Mouse (Mus musculus): Measurements from ENCODE around the gene Gclc.
A peak's percentile ranks its signal among the peaks of the same experiment; 100 is the strongest.

The Gclc gene

DNA sequence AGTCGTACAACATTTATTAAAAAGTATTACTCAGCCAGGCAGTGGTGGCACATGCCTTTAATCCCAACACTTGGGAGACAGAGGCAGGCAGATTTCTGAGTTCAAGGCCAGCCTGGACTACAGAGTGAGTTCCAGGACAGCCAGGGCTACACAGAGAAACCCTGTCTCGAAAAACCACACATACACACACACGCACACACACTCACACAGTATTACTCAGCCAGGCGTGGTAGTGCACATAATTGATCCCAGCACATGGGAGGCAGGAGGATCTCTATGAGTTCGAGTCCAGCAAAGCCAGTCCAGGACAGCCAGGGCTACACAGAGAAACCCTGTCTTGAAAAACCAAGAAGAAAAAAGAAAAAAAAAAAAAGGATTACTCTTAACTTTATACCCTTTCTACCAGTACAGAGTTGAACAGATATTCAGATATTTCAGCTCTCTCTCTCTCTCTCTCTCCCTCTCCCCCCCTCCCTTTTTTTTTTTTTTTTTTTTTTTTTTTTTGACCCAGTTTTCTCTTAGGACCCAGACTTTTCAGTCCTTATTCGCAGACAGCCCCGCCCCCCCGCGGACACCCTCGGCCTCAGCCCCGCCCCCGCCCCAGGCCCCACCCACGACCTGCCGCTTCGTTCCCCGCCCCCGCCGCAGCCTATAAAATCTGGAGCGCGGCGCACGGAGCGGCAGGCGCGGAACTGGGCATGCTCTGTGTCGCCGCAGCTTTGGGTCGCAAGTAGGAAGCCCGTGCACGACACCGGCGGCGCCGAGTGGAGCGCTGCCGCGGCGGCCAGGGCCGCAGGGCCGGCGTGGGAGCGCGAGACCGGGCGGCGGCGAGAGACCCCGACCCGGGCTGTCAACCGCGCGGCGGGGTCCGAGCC lies at the start of gene Gclc:
TSS of gene Gclc (plus strand) at position 683 of the 875 bp plus-strand sequence.
- DNase-seq (ENCODE audit: low spot score) = peak; percentile 86

DNA sequence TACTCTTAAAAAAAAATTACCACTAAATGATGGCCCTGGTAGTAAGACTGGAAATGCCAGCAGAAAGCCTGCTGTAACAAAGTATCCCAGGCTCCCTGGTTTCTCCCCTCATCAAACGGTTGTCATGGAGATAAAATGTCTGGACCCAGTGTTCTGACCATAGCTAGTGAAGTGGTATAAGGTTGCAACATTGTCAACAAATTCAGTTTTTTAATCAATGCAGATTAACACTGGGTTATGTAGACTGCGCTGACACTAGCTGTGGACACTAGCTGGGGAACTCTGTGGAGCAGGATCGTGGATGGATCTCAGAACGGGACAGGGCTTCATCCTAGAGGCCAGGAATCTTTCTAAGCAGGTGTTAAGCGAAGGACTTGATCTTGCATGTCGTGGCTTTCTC lies 47.8 kb upstream of the Gclc start:
- DNase-seq (ENCODE audit: low spot score) = no peak

DNA sequence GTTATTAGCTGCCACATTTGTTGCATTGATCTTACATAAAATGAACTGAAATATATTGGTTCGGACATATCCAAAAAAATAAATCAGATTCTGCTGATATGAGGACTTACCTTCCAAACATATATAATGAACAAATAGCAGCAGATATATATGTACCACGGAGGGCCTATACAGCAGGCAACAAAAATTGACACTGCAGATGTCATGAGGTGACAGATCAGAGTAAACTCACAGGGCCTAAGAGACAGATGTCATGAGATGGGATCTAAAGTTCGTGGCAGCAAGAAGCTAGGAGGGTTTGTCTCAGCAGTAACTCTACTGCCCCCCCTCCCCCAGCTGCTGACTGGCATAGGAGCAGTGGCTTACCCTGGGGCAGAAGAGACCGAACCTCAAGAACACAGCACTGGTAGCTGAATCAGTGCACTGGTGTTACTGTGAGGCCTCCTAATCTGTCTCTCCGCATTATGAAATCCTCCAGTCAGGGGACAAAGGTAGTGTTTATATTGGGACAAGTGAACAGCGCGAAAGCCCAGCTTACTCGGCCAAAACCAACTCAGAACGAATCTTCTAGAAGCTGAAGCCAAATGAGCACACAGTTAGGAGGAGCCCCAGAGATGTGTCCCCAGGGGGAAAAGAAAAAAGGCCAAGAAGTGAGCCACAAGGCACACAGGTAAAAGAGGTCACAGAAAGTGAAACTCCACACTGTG lies 46.7 kb upstream of the Gclc start:
- no peak for DNase-seq (ENCODE audit: low spot score)

DNA sequence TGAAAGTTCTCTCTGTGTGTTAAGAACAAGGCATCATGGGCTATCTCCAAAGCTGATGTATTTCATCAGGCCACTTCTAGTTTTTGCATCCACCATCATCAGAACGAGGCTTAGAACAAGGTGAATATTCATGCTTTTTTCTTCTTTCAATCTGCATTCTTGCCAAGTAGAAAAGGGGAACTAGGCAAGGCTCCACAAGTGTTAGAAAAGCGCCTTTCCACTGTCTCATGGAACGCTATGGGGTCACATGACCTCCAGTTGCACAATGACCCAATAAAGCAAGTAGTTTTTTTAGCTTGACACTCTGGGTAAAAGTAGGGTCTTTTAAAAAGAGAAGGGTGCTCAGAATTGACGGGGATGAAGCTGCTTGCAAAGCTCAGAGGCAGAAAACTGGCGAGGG lies 45.4 kb upstream of the Gclc start:
- no peak for DNase-seq (ENCODE audit: low spot score)

DNA sequence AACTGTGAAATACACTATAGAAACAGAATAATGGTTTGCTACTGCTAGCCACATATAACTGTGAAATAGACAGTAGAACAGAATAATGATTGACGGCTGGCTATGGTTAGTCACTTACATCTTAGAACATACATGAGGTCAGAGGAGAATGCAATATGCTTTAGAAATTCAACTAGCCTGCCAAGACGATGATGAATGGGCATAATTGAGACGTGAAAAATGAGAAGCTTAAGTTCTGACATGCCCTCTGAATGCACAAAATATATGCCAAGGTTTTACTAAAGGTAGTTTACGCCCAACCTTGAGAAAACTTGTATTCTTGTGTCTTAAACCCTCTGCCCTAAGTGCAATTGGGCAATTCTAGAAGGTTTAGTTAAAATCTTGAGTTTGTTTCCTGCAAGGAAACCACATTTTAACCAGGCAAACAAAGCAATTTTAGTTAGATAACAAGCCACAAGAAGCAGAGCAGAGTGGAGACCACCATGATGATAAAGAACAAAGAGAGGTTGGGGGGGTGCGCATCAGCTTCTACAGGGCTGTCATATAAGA lies 43.2 kb upstream of the Gclc start:
- DNase-seq (ENCODE audit: low spot score) = no peak

DNA sequence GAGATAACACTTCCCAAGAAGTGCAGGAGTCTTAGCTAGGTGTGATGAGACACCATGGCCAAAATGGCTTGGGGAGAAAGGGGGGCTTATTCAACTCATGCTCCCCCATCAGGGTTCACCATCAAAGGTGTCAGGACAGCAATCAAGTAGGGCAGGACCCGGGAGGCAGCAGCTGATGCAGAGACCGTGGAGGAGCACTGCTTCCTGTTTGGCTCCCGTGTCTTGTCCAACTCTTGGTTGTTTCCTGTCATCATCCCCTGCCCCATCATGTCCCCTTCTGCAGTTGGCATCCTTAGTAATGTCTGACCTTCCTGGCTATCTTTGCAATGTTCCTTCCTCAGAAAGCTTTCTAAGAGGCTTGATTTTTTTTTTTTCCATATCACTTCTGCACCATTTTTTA lies 41.5 kb upstream of the Gclc start:
- no peak for DNase-seq (ENCODE audit: low spot score)

DNA sequence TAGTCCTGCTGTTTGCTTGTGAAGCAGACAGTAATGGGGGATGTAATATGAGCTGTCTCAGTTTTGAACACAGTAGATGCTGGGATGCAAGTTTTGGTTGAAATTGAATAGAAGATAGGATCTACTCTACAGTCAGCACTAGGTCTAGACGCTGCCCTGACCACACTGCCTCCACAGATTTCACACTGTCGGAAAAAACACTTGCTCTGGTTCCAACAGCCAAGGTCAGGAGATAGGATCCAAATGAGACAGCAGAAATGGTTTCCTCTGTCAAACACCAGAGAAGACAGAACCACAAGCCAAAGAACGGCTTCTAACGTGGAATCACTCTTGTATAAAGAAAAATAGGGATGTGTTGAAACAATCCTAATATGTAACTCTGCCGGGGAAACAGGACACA lies 41.0 kb upstream of the Gclc start:
- no peak for DNase-seq (ENCODE audit: low spot score)

DNA sequence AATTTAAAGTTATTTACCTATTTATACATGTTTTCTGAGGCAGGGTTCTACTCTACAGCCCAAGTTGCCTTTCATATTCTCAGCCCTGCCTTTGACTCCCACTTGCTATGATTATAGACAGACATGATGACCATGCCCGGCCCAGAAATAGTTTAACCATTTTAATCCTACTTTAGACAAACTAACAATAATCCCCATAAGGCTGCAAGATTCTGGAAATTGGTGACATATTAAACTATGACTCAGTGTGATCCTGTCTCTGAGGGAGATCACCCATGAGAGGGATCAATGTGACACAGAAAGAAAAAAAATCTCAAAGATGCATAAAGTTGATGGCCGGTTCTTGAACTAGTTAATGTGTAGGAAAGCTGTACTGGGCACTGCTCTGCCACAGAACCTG lies 39.1 kb upstream of the Gclc start:
- DNase-seq (ENCODE audit: low spot score) = no peak

DNA sequence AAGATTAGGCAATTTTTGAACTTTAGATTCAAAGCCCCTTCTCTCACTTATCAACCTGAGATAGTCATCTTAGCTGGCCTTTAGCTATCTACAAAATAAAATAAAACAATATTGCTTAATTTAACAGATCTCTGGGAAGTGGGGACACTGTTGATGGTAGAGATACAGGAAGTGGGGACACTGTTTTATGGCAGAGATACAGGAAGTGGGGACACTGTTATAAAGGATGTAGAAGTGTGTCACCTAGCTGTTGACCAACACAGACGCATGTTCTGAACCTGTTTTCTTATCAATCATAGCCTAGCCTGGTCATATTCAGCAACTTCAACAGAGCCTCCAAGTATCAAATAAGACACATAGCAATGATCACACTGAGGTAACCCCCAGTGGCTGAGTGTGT lies 38.3 kb upstream of the Gclc start:
- DNase-seq (ENCODE audit: low spot score) = no peak

DNA sequence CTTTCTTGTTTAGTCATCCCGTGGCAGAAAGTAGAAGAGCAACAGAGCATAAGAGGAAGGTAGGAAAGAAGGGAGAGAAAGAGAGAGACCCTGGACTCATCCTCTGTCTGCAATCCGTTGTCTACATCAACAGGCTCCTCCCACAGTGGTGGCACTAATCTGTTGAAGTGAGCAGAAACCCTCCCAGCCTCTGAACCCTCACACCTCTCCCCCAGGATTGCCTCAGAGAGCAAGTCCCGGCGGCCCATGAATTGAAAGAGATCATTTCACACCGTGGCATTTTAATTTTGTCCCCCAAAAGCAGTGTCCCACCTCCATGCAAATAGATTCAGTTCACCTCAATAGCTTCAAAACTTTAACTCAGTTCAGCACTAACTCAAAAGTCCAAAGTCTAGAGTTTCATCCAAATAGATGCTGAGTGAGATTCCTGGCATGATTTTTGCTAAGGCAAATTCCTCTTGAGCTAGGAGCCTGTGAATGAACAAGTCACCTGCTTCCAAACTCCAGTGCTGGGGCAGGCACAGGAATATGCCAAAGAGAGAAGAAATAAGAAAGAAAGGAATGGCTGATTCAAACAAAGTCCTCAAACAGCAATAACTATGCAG lies 36.4 kb upstream of the Gclc start:
- DNase-seq (ENCODE audit: low spot score) = no peak

DNA sequence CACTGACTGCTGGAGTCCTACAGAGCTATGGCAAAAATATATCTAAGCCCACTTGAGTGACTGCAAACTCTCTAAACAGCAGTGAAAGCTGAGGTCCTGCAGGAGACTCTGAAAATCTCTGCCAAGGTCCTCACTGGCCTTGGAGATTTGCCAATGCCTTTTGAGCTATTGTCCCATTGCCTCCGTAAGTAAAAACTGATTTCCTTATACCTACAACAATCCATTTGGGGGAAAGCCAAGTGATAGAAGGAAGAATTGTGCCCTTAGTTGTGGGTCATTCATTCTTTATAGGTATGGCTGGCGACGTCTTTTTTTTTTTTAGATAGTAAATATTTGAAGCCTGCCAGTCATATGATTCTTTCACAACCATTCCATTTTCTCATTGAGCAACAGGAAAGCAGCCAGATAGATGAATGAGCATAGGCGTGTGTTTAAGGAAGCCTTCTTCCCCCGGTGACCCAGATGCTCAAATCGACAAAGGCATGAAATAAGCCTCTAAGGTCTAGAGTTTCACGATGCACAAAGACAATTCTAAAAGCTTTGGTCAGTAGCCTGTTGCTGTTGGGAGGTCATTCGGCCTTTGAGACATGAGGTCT lies 35.4 kb upstream of the Gclc start:
- no peak for DNase-seq (ENCODE audit: low spot score)

DNA sequence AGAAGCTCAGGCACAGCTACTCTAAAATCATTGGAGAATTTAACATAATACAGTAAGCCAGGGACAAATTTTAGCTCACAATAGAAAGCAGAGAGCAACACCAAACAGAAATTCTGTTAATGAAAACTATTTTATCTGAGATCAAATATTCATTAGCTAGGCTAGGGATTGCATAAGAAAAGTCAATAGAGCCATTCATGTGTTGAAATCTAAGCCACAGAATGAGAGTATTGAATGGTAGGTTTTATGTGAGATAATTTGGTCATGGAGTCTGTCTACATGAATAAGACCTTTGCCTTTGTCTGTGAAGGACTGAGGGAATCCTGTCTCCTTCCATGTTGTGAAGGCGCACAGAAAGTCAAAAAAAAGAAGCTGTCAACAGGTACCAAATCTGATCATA lies 34.7 kb upstream of the Gclc start:
- no peak for DNase-seq (ENCODE audit: low spot score)

DNA sequence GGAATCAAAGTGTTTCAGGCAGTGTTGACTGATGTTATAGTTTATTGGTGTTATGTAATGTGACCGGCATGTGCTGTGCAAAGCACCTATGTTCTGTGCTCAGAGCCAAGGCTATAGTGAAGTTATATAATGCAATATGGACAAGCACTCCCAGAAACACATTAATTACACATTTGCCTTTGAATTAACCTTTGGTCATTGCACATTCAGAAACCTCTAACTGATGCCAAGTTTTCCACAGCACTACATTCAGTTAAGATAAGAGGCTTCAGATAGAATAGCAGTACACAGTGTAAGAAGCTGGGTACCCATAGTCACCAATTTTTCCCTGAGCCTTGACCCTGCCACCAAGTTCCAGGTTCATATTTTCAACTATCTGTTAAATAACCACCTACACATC lies 32.0 kb upstream of the Gclc start:
- no peak for DNase-seq (ENCODE audit: low spot score)

DNA sequence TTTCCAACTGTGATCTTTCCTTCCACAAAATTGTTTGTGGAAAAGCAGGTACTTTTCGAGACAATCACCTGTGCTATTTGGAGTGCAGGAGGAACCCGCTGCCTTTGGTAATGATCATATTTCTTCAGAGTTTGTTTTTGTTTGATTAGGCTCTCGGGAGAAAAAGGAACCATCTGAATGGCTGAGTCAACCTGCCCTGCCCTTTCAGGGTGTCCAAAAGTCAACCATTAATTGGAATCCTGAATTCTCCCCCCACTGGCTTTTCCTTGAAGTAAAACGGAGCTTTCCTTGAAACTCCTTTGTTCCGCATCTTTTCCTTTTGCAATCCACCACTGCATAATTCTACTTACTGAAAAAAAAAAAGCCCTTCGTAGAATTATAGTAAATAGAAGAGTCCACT lies 30.1 kb upstream of the Gclc start:
- DNase-seq (ENCODE audit: low spot score) = no peak

DNA sequence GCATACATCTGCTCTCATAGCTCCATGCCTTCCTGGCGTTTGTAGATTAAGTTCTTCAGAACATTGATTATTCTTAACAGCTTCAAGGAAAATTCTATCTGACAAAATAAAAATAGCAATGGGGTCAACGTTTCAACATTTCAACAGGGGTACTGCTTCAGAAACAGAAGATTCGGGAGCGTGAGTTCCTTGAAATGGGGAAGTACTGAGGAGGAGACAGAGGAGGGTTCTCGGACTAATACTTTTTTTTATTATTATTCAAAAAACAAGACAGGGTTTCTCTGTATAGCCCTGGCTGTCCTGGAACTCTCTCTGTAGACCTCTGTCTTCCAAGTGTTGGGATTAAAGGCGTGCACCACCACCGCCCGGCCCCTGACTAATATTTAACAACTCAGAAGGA lies 28.9 kb upstream of the Gclc start:
- DNase-seq (ENCODE audit: low spot score) = no peak

DNA sequence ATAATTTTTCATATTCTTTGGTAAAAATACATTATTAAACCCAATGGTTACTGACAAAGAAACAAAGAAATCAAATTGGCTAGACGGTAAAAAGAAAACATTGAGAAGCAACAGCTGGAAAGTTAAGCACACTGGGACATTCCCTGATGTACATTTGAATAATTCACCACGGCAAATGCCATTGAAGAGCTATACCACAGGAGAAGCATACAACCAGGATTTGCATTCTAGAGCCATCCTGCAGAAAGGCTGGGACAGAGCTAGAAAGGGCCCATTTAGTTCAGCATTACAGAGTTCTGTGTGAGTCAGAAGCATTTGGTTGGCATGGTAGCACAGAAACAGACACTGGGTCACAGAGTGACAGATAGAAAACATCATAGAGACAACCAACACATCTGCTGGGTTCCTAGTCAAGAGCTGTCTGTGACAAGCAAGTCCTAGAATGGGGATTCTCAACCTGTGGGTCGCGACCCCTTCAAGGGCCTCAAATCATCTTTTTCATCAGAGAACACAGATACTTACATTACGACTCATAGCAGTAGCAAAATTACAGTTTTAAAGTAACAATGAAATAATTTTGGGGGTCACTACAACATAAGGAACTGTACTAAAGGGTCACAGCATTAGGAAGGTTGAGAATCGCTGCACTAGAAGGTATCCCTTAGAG lies 28.2 kb upstream of the Gclc start:
- no peak for DNase-seq (ENCODE audit: low spot score)

DNA sequence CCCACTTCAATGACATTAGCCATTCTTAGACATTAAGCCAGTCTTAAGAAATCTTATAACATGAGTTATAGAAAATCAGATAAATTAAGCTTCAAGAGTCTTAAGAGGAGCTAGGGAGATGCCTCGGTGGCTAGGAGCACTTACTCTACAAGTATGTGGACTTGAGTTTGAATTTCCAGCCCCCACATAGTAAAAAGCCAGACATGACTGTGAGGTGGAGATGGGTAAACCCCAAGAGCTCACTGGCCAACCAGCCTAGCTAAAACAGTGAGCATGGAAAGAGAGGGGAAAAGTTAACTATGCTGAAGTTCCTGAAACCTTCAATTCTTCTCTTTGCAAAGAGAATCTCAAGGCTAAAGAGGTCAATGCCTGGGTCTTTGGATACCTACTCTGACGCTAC lies 27.3 kb upstream of the Gclc start:
- DNase-seq (ENCODE audit: low spot score) = no peak

DNA sequence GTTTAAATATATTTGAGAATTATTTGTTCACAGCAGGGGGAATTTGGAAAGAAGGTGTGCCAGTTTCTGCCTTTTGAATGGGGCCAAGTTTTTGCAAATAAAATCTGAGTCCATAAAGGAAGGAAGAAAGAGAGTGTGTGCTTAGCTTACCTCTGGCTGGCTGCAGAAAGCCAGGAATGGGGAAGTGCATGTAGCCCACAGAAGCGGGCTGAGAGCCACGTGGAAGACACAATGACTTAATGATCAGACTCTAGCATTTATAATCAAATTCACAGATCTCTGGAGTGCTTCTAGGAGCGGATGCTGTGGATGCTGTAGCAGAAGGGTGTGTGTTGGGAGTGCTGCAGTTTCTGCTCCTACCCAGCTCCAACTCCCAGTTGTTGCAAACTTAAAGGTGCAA lies 22.3 kb upstream of the Gclc start:
- no peak for DNase-seq (ENCODE audit: low spot score)

DNA sequence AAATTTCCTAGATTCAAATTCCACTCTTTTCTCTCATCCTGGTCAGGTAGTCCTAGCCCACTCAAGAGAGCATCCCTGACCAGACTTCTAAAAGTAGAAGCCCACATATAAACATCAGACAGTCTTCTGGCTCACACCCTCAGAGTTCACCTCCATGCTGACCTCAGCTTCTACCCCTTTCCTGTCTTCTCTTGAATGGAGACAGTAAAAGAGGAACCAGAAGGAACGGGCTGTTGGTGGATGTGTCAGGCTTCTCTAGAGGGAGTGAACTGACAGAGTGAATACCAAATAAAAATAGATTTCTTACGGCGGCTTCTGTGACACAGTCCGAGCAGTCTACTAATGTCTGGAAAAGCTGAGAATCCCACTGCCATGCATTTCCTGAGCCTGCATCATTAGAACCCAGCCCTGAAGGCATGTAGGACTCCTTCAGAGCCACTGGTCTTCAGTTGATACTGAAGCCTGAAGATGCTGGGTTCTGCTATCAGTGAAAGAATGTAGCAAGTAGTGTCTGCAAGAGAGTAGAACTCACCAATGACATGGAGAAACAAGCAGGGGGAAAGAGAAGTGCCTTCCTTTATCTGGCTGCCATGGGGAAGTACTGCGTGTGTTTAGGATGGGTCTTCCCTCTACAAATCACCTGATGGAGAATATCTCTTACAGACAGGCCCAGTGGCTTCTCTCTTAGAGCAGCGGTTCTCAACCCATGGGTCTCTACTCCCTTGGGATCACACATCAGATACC lies 16.9 kb upstream of the Gclc start:
- no peak for DNase-seq (ENCODE audit: low spot score)

DNA sequence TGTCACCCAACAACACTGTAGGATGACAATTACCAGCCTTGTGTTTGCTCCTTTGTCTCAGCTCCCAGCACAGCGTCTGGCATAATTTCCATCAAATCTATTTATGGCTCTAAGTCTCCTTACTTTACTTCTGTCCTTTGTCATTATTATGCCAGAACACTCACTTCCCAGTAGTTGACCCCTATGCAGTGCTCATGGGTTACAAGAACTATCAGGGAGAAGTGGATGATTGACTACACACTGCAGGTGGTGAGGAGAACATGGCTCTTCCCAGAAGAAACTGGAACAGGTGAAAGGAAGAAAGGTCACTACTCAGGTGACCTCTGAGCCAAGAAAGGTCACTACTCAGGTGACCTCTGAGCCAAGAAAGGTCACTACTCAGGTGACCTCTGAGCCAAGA lies 12.9 kb upstream of the Gclc start:
- DNase-seq (ENCODE audit: low spot score) = no peak

DNA sequence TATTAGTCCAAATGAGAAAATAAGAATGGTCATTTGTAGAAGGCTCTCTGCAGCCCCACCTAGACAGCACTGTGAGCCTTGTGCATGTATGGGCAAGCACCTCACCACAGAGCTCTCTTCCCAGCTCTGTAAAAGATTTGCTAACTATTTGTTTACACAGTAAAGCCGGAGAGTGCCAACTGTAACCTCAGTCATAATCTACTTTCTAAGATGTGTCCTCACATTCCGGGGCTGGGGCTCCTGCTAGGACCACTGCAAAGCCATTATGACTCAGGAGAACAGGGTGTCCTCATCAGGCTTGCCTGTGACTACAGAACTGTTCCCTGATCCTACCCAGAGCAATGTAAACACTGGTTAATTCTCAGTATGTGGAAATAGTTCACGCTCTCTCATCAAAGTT lies 9.5 kb upstream of the Gclc start:
- DNase-seq (ENCODE audit: low spot score) = no peak
